Mouse (Mus musculus) megakaryocyte, embryonic 14.5 days (primary cell): ENCODE results near the gene Psg29.

Source experiments
- FLI1 ChIP-seq: IDR thresholded peaks from 2 replicates; pipeline ENCODE4 v1.6.1; 2012; ENCODE audit warnings: low read length, inconsistent platforms, mixed read lengths
- GATA1 ChIP-seq: IDR thresholded peaks from 3 replicates; pipeline ENCODE4 v1.6.1; 2012; ENCODE audit warnings: mixed read lengths, low read length, inconsistent platforms, borderline replicate concordance

DNA sequence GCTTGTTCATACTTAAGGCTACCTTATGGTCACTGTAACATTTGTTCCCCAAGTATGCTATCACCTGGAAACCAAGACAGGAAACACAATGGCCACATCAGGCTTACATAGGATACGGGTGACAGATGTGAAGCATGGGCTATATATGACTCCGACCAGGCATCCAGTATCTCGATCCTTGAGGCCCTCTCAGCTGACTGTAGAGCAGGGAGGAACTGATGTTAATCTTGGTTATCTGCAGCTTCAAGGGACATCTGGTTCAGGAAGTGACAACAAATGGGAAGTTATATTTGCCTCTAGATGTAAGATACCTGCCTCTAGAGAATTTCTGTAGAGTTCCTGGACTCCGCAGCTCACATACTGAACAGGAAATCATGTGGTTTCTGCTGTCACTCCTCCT, 31.4 kb upstream of the Psg29 start:
- TF ChIP-seq GATA1 (no peak), FLI1 (no peak)
